Mouse (Mus musculus) stomach, postnatal 0 days (tissue): ENCODE data around the gene Fam240a. TPM values are rescaled to one million over a fixed set of nuclear protein-coding genes. Genes with fewer than 3 reads are reported as not detected.

Source experiments
- ATAC-seq: fragments of 200-750 bp; cut with Nextera tagmentation; 2 replicates; pipeline ENCODE4 v1.8.0; 2017; ENCODE audit not compliant: low FRiP score, low TSS enrichment
- DNase-seq: peaks from one replicate; pipeline ENCODE4 v3.0.0-alpha.2; 2016; ENCODE audit warnings: low spot score
- H3K27ac ChIP-seq: fragments of 300-500 bp; sonication (generic); replicated peaks from 2 replicates; pipeline ENCODE4 v1.5.1; 2014; ENCODE audit warnings: mild to moderate bottlenecking, control low read depth
- H3K27me3 ChIP-seq: fragments of 300-500 bp; sonication (generic); 2 replicates; pipeline ENCODE4 v1.6.1; 2014; ENCODE audit warnings: low read length; ENCODE audit not compliant: control insufficient read depth, insufficient read depth
- H3K36me3 ChIP-seq: fragments of 300-500 bp; sonication (generic); 2 replicates; pipeline ENCODE4 v1.6.1; 2014; ENCODE audit warnings: low read length, mixed read lengths; ENCODE audit not compliant: control insufficient read depth, insufficient read depth
- H3K4me1 ChIP-seq: fragments of 300-500 bp; sonication (generic); replicated peaks from 2 replicates; pipeline ENCODE4 v1.6.1; 2014; ENCODE audit warnings: antibody characterized with exemption; ENCODE audit not compliant: control insufficient read depth, insufficient read depth
- H3K4me2 ChIP-seq: fragments of 300-500 bp; sonication (generic); replicated peaks from 2 replicates; pipeline ENCODE4 v1.6.1; 2014; ENCODE audit warnings: low read depth, mild to moderate bottlenecking, control low read depth, moderate library complexity
- H3K4me3 ChIP-seq: fragments of 300-500 bp; sonication (generic); 2 replicates; pipeline ENCODE4 v1.5.1; 2014; ENCODE audit warnings: low read depth, low read length, control low read depth
- H3K9ac ChIP-seq: fragments of 300-500 bp; sonication (generic); 2 replicates; pipeline ENCODE4 v1.6.1; 2014; ENCODE audit warnings: mild to moderate bottlenecking, low read length, control low read depth, mixed read lengths
- H3K9me3 ChIP-seq: fragments of 300-500 bp; sonication (generic); 2 replicates; pipeline ENCODE4 v1.6.1; 2016; ENCODE audit warnings: low read length; ENCODE audit not compliant: control insufficient read depth
- CTCF ChIP-seq: IDR thresholded peaks from 2 replicates; pipeline ENCODE4 v1.5.1; 2016; ENCODE audit warnings: antibody characterized with exemption, low read depth, mild to moderate bottlenecking, moderate library complexity
- EP300 ChIP-seq: optimal IDR thresholded peaks from 2 replicates; pipeline ENCODE3; 2016; ENCODE audit warnings: antibody characterized with exemption
- WGBS: fragments of 180-500 bp; shearing (Covaris S2); extraction: QIAGEN DNeasy Blood & Tissue Kit; methylation state at CpG from one replicate; pipeline ENCODE4 v1.1.7; 2014; 5-methylcytosine and 5-hydroxymethylcytosine counted together
- polyA plus RNA-seq: library from polyadenylated mRNA; unstranded; fragments of >200 nt; fragmentation: Nextera tagmentation; extraction: Ambion mirVana; gene quantifications from 2 replicates; pipeline ENCODE4 v1.2.1, GENCODE M21; 2015

Fam240a gene
- polyA plus RNA-seq, 1 experiment from 2014 or later = not detected

- Histone ChIP-seq H3K27me3 (no peaks in the 10 kb centered on the region), H3K4me3 (no peak overlapping the region), H3K4me2 (no peak overlapping the region), H3K36me3 (no peaks in the 10 kb centered on the region), H3K4me1 (no peaks in the 10 kb centered on the region), H3K9ac (no peak overlapping the region), H3K27ac (no peak overlapping the region), H3K9me3 (no peaks in the 10 kb centered on the region)
- DNase-seq = no peak
- no peak for TF ChIP-seq EP300
- TF ChIP-seq CTCF = no peak
- no peak for ATAC-seq
- 77% methylated on average over 4 of the region's 4 CpGs for WGBS
Measured at GRCm38 (mm10) chr9:110907838-110908630, 8.6 kb downstream of the Fam240a start.

GRCm38 (mm10) chr9:110907201-110907837, 9.3 kb downstream of the Fam240a start:
- no peaks in the 10 kb centered on the region for H3K9me3 ChIP-seq
- ATAC-seq = no peak

GRCm38 (mm10) chr9:110902271-110902670, 14.4 kb downstream of the Fam240a start:
- H3K4me2 ChIP-seq = no peak overlapping the region
- TF ChIP-seq CTCF = no peak
- no peak for TF ChIP-seq EP300
- no peaks in the 10 kb centered on the region for H3K27me3 ChIP-seq
- DNase-seq (no peak), ATAC-seq (no peak)
- no peaks in the 10 kb centered on the region for H3K4me1 ChIP-seq
- WGBS = 70% methylated on average over 4 of the region's 4 CpGs
- H3K36me3 ChIP-seq = no peaks in the 10 kb centered on the region
- no peak overlapping the region for H3K4me3 ChIP-seq
- no peaks in the 10 kb centered on the region for H3K9me3 ChIP-seq
- H3K9ac ChIP-seq = no peak overlapping the region
- H3K27ac ChIP-seq = no peak overlapping the region

More at GRCm38 (mm10) chr9:110907201-110907837, 9.3 kb downstream of the Fam240a start:
- H3K27ac ChIP-seq = no peak overlapping the region
- TF ChIP-seq CTCF (no peak), EP300 (no peak)
- H3K4me3 ChIP-seq = no peak overlapping the region
- H3K36me3 ChIP-seq = no peaks in the 10 kb centered on the region
- no peaks in the 10 kb centered on the region for H3K27me3 ChIP-seq
- no peak overlapping the region for H3K9ac ChIP-seq
- 91% methylated on average over 11 of the region's 11 CpGs for WGBS
- DNase-seq = no peak
- H3K4me2 ChIP-seq = no peak overlapping the region
- no peaks in the 10 kb centered on the region for H3K4me1 ChIP-seq

DNA sequence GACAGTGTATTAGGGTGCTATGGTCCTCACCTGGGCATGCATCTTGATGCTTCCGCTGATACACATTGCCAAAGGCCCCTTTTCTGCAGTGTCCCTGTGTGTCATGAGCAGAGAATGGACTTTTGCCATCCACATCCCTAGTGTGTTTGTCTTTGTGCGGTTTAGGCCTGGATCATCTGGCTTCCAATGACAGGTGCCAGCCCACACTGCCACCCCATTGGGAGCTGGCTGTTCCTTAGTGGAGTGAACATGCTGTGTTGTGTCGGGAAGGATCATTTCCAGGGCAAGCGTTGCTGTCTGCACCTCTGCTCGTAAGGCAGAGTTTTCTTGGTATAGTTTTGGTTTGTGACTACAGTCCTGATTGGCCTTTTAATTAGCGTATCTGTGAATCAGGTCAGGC, 15.5 kb downstream of the Fam240a start:
- 89% methylated on average over 6 of the region's 6 CpGs for WGBS
- ATAC-seq = no peak

GRCm38 (mm10) chr9:110899451-110900008, 17.1 kb downstream of the Fam240a start:
- Histone ChIP-seq H3K4me2 (no peak overlapping the region), H3K36me3 (no peaks in the 10 kb centered on the region), H3K27ac (no peak overlapping the region), H3K9me3 (no peaks in the 10 kb centered on the region), H3K27me3 (no peaks in the 10 kb centered on the region), H3K4me3 (no peak overlapping the region), H3K9ac (no peak overlapping the region), H3K4me1 (no peaks in the 10 kb centered on the region)
- TF ChIP-seq EP300 = no peak
- TF ChIP-seq CTCF = no peak
- 52% methylated on average over 10 of the region's 10 CpGs for WGBS
- DNase-seq (no peak), ATAC-seq (no peak)

More for the DNA sequence above, 15.5 kb downstream of the Fam240a start:
- no peaks in the 10 kb centered on the region for H3K27me3 ChIP-seq
- H3K4me1 ChIP-seq = no peaks in the 10 kb centered on the region
- no peak overlapping the region for H3K4me2 ChIP-seq
- no peak for TF ChIP-seq EP300
- TF ChIP-seq CTCF = no peak
- H3K9ac ChIP-seq = no peak overlapping the region
- H3K4me3 ChIP-seq = no peak overlapping the region
- no peak for DNase-seq
- H3K9me3 ChIP-seq = no peaks in the 10 kb centered on the region
- H3K36me3 ChIP-seq = no peaks in the 10 kb centered on the region
- H3K27ac ChIP-seq = no peak overlapping the region

- no peak overlapping the region for H3K9ac ChIP-seq
- 30% methylated on average over 6 of the region's 6 CpGs for WGBS
- no peak overlapping the region for H3K27ac ChIP-seq
- H3K4me1 ChIP-seq = no peaks in the 10 kb centered on the region
- H3K4me3 ChIP-seq = no peak overlapping the region
- ATAC-seq (no peak), DNase-seq (no peak)
- no peaks in the 10 kb centered on the region for H3K9me3 ChIP-seq
- no peak for TF ChIP-seq CTCF
- TF ChIP-seq EP300 = no peak
- H3K36me3 ChIP-seq = 0 out of 2 replicates have a peak, but pooled peaks cover 2% of the 10 kb centered on the region
- H3K4me2 ChIP-seq = no peak overlapping the region
- no peaks in the 10 kb centered on the region for H3K27me3 ChIP-seq
Measured at GRCm38 (mm10) chr9:110896595-110896994, 20.1 kb downstream of the Fam240a start.
